Mouse (Mus musculus): ENCODE data around the gene Dusp13.

Dusp13 gene

DNA sequence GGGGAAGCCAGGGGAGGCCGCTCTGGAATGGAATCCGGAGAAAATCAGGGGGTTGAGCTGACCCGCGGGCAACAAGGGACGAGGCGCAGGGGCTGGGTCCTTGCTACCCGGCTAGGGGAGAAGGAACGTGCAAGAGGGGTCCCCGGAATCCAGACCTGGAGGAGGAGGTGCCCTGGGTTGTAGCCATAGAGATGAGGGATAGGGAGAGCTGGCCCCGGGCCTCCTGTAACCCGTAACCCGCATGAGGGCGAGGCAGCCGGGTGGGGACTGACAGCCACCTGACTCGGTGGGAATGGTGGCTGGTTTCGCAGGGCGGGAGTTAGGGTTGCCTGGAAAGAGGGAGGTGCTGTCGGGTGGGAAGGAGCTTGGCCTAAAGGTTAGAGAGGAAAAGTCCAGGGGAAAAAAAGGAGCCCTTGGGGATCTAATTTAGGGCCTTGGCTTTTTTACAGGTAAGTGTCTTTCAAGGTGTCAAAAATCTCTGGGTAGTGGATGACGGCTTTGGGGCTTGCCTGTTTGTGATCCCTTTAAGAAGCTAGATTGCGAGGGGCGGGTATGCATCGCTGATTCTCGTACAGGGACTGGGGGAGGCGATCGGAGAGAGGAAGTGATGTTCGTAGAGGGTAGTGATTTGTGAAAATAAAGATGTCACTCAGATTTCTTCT, at the start of gene Dusp13:
Dusp13 (minus strand) TSS at position 301 of the 662 bp plus-strand sequence.
- no peak for TF ChIP-seq GATA4 (IDR thresholded peaks at IDR 0.05; ENCODE audit: insufficient replicate concordance, low read length)

DNA sequence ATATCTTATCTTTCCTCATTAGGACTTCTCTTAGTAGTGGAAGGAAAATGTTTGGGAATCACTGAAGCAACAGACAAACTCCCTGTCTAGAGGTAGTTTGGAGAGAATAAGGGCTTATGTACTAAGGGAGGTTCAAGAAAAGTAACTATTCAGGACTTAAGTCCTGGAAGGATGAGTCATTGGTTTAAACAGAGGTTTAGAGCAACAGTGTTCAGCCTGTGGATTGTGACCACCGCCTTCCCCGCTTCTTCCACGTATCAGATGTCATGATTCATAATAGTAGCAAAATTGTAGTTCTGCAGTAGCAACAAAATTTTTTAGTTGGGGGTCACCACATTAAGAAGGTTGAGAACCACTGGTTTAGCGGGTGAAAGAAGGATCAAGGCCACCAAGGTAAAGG, 49.7 kb upstream of the Dusp13 start:
- TF ChIP-seq GATA4 (IDR thresholded peaks at IDR 0.05; ENCODE audit: insufficient replicate concordance, low read length) = no peak

DNA sequence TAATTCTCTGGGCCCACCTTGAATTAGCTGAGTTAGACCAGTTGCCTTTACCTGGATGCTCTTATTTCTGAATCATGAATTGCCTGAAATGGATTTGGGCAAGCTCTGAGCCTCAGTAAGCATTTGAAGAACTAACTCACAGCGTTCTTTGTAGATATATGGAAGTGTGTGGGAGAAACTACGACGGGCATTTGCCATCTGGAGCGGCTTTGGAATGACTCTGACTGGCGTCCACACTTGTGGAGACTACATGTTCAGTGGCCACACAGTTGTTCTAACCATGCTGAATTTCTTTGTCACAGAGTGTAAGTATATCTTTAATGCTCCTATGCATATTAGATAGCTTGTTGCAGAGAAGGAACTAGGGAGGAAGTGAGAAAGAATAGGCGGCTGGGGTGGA, 41.3 kb upstream of the Dusp13 start:
- TF ChIP-seq GATA4 (IDR thresholded peaks at IDR 0.05; ENCODE audit: insufficient replicate concordance, low read length) = no peak

DNA sequence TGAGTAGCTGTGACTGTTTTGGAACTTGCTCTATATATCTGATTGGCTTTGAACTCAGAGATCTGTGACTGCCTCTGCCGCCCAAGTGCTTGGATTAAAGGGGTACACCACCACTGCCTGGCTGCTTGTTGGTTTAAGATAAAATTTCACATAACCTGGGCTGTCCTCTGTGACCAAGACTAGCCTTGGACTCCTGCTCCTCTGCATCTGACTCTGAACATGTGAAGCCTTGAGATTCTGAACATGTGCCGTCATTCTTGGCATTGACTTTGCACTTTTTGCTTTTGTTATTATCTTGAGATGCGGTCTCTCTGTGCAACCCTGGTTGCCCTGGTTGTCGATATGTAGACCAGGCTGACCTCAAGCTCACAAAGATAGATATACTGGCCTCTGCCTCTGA, 40.7 kb upstream of the Dusp13 start:
- no peak for TF ChIP-seq GATA4 (IDR thresholded peaks at IDR 0.05; ENCODE audit: insufficient replicate concordance, low read length)

DNA sequence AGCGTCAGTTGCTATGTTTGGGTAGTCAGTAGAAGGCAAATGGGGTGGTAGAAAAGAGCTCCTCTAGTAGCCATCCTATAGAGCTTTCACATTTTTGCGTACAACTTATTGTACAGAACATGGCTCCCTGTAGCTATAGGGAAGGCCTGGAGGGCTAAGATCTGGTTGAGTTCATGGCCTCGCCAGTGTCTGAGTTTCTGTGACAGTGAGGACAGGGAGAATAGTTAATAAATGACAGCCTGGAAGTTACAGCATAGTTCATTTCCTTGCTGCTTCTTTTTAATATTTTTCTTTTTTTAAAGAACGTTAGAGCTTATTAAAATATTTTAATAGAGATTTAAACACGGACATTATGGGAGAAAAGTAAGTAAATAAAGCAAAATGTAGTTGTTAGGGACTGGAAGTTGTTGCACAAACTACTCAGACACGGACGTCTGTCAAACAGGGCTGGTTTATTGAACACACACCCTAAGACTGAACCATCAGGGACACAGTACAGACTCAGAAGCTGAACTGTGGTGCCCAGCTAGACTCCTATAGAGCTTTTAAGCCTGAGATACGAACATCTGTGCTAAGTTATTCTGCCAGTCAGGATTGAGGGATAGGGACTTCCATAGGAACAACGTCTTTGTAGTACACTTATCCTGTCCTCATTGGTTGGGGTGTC, 39.7 kb upstream of the Dusp13 start:
- no peak for TF ChIP-seq GATA4 (IDR thresholded peaks at IDR 0.05; ENCODE audit: insufficient replicate concordance, low read length)

DNA sequence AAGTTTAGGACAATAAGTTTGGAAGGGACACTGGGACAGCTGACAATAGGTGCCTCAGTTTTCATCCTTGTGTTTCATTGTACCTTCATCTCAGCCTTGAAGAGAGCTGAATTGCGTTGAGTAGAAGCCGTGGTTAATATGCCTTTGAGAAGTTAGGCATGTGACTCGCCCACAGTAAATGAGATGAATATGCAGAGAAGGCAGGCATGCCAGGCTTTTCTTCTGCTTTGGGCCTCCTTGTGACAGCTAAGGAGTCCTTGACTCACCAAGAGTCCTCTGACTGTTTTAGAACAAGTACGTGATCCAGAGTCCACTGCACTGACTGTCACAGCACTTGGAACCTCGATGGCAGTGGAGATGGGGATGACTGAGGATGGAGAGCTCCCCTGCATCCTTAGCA, 37.1 kb upstream of the Dusp13 start:
- TF ChIP-seq GATA4 (IDR thresholded peaks at IDR 0.05; ENCODE audit: insufficient replicate concordance, low read length) = no peak

DNA sequence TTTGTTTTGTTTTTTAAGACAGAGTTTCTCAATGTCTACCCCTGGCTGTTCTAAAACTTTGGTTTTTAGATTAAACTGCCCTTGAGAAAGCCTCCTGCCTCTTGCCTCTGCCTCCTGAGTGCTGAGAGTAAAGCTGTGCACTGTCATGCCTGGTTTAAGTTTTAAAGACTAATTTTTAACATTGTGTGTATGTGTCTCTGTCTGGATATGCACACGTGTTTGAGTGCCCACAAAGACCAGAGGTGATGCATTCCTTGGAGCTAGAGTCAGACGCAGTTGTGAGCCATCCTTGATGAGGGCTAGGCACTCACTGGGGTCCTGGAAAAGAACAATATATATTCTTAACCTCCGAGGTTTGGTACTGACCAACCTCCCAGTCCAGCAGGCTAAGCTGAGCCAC, 36.4 kb upstream of the Dusp13 start:
- no peak for TF ChIP-seq GATA4 (IDR thresholded peaks at IDR 0.05; ENCODE audit: insufficient replicate concordance, low read length)

DNA sequence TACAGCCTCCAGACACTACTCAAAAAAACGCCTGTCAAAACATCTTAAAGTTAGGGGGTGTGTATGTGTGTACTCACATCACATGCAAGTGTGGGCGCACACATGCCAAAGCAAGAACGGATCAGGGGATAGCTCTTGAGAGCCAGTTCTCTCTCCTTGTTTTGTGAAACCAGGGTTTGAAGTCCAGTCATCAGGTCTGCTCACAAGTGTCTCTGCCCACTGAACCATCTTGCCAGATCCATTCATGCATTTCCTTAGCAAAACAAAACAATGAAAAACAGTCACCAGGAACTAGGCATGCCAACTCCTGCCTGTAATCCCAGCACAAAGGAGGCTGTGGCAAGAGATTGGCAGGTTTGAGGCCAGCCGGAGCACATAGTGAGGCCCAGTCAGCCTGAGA, 35.5 kb upstream of the Dusp13 start:
- no peak for TF ChIP-seq GATA4 (IDR thresholded peaks at IDR 0.05; ENCODE audit: insufficient replicate concordance, low read length)

DNA sequence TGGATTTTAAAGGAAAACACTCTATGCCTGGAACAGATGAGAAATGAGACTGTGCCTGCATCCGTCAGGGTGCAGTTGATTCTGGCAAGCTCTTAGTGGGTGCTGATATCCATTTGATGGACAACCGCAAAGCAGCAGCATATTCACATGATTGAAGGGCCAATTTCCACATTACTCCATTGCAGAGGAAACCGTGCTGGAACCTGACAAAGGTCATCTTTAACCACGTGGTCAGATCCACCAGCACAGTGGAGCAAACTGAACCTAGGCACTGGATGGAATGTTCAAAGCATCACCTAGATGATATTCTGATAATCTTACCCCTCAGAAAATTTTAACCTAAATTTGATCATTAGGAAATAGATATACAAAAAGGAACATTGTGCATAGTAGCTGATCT, 25.2 kb upstream of the Dusp13 start:
- TF ChIP-seq GATA4 (IDR thresholded peaks at IDR 0.05; ENCODE audit: insufficient replicate concordance, low read length) = no peak

DNA sequence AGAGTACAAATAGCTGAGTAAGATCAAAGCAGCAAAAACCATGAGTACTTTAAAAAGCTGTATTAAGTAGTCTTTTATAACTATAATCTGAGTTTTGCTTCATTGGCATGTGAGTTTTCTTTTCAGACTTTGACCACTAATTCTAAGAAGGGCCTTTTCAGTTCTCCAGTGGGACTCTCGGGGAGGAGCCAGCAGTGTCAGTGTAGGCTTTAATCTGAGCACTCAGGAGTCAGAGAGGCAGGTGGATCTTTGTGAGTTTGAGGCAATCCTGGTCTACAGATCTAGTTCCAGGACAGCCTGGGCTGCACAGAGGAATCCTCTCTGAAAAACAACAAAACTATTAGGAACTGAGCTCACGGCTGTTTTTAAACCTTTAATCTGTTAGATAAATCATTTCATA, 23.0 kb upstream of the Dusp13 start:
- TF ChIP-seq GATA4 (IDR thresholded peaks at IDR 0.05; ENCODE audit: insufficient replicate concordance, low read length) = no peak

DNA sequence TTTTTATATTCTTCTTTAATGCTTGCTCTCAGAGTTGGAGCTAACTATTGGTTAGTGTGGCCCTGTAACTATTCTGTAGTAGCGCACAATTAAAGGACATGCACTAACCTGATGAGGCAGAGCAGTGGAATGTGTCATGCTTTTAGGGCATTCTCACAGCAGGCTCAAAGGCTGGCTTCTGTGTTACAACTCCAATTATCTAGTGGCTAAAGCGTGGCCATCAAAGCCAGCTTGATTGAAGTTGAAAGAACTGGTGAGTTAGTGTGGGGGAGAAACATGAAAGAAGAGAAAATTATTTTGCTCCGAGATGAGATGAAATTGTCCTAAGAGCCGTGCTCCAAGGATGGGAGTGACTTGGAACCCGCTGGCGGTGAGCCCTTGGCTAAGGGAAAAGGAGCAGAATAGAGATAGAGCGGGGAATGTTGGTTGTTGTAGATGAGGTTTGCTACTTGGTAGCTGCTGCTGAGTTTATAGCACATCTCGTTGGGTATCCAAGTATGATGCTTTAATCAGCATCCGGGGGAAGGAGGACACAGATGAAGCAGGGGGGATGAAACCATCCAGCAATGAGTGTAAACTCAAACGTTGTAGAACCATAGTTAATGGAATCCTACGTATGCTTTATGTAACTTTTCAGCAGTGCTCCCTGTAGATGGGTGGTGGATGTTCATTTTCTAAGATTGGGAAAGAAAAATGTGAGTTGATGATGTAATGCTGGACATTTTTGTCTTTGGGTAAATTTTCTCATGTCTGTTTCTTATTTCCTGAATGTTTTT, 21.7 kb upstream of the Dusp13 start:
- TF ChIP-seq GATA4 (IDR thresholded peaks at IDR 0.05; ENCODE audit: insufficient replicate concordance, low read length) = no peak

DNA sequence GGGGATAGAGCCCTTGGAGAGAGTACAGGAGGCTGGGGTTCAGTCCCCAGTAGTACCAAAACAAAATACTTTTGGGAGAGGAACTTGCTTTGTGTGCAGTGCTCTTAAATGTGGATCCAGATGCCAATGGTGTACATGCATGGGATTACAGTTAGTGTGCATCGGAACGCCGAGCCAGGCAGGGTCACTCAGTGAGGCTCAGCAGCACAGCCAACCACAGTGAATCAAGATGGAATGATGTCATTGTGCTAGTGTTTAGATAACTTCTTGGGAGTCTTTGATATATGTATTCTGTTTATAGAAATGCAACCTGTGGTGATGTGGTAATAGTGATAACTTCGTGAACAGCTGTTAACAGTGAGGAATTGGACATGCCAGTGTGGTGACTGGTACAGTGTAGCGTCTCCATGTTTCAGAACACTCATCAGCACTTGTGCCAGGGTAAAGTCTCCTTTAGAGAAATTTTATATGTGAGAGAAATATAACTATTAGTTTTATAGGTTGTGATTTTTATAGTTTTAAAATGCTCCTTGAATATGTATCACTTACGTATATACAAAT, 15.5 kb upstream of the Dusp13 start:
- no peak for TF ChIP-seq GATA4 (IDR thresholded peaks at IDR 0.05; ENCODE audit: insufficient replicate concordance, low read length)

DNA sequence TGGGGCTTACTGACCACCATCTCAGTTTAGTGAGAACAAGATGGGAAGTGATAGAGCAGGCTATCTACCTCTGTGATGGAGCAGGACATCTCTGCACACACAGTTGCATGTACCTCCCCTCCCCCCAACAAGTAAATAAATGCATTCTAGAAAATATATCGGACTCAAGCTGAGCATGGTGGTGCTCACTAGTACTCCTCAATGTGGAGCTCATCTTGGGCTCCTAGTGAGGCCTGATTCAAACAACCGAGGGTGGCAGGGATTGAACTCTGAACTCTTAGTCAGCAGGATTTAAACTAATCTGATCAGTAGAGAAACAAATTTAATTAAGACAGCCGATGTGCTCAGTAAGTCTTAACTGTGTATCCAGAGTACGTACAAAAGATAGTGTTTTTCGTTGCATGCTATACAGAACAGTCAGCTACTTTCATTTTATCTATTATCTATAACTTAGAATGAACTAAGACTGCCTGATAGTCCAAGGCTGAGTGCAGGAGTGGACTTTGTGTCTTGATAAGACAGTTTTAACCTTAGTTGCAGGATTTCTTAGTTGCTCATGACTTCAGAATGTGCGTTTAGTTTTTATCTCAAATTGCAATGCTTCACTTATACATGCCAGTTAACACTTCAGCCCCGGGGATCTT, 14.9 kb upstream of the Dusp13 start:
- TF ChIP-seq GATA4 (IDR thresholded peaks at IDR 0.05; ENCODE audit: insufficient replicate concordance, low read length) = 0 out of 2 replicates have a peak, but pooled peaks have one; percentile 28

DNA sequence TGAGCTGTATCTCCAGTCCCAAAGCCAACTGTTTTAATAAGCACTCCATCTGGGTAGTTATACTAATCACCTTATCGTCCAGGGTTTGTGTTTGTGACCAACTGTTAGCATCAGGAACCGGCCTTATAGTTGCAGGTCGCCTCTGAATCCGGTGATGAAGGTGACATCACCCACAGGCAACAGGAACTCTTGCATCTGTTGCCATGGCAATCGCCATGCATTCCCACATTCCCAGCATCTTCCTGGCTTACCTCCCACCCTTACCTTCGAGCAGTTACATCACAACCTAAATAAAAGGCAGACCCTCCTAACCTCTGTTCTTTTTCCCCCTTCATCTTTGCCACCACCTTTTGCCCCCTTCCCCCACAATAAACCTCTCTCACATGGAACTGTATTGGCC, 13.7 kb upstream of the Dusp13 start:
- TF ChIP-seq GATA4 (IDR thresholded peaks at IDR 0.05; ENCODE audit: insufficient replicate concordance, low read length) = no peak

DNA sequence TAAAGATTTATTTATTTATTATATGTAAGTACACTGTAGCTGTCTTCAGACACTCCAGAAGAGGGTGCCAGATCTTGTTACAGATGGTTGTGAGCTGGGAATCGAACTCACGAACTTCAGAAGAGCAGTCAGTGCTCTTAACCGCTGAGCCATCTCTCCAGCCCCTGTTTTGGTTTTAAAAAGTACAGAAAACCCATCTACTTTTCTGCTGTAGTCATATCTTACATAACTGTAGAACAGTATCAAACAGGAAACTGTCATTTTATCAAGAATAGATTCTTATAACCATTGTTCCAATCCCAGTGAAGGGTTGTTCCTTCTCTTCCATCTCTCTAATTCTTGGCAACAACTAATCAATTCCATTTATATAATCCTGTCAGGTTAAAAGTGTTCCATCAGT, 12.8 kb upstream of the Dusp13 start:
- no peak for TF ChIP-seq GATA4 (IDR thresholded peaks at IDR 0.05; ENCODE audit: insufficient replicate concordance, low read length)

Data from liver, adult (tissue).